ENCODE assay signal across 14 mouse cellular contexts in the genomic region with DNA sequence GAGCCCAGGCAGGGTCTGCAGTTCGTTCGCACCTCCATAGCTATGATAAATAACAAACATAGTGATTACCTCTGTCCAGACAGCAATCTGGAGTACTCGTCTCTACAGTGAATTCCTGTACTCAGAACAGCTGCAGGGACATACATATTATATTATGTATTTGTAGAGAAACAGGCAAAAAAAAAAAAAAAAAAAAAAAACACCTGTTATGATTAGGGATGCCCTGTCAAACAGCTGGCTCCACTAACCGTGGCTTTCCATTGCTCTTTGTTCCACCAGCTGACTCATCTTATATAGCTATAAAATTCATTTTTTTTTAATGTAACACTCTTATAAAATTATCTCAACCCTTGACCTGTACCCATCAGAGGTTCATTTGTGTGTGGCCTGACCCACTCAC. TPM values are rescaled to one million over a fixed set of nuclear protein-coding genes. Genes with fewer than 3 reads are reported as not detected.
"Had no signal": no experiment of that assay in that cellular context is flagged by ENCODE, and none has a peak within 500 bp of the region (broad histone marks: within the 10 kb centered on the region; RNA-seq: fewer than 3 reads in every experiment).

No protein-coding gene starts in this region.

- H3K9me3 ChIP-seq: limb, embryonic 13.5 days; liver, embryonic 13.5 days; midbrain, embryonic 12.5 days; midbrain, embryonic 15.5 days; neural tube, embryonic 12.5 days; neural tube, embryonic 15.5 days; stomach, embryonic 15.5 days had no signal

- H3K27me3 ChIP-seq: limb, embryonic 13.5 days; liver, embryonic 13.5 days; midbrain, embryonic 12.5 days; midbrain, embryonic 15.5 days; neural tube, embryonic 12.5 days; neural tube, embryonic 15.5 days; stomach, embryonic 15.5 days had no signal

- H3K36me3 ChIP-seq: midbrain, embryonic 15.5 days; neural tube, embryonic 12.5 days had no signal

- H3K4me3 ChIP-seq: left cerebral cortex, adult 2 months; limb, embryonic 13.5 days; liver, embryonic 13.5 days; midbrain, embryonic 12.5 days; midbrain, embryonic 15.5 days; neural tube, embryonic 12.5 days; neural tube, embryonic 15.5 days; stomach, embryonic 15.5 days had no signal

- H3K27ac ChIP-seq: left cerebral cortex, adult 2 months; limb, embryonic 13.5 days; liver, embryonic 13.5 days; macrophage; midbrain, embryonic 12.5 days; midbrain, embryonic 15.5 days; neural tube, embryonic 12.5 days; neural tube, embryonic 15.5 days; stomach, embryonic 15.5 days had no signal

- H3K4me2 ChIP-seq: limb, embryonic 13.5 days; liver, embryonic 13.5 days; lung, embryonic 14.5 days; midbrain, embryonic 12.5 days; midbrain, embryonic 15.5 days; neural tube, embryonic 12.5 days; neural tube, embryonic 15.5 days; stomach, embryonic 15.5 days had no signal

- H3K4me1 ChIP-seq: liver, embryonic 13.5 days; midbrain, embryonic 12.5 days; neural tube, embryonic 12.5 days; neural tube, embryonic 15.5 days had no signal

- H3K9ac ChIP-seq: limb, embryonic 13.5 days; liver, embryonic 13.5 days; lung, embryonic 14.5 days; midbrain, embryonic 12.5 days; midbrain, embryonic 15.5 days; neural tube, embryonic 12.5 days; neural tube, embryonic 15.5 days; stomach, embryonic 15.5 days had no signal

RNA-seq across cellular contexts. Expression of a gene that starts 38.3 kb away (rescaled TPM):
- total RNA-seq: liver, adult 2 months; megakaryocyte, adult 5-6 weeks had no signal
- polyA plus RNA-seq: liver, adult 2 months; liver, embryonic 13.5 days; liver, embryonic 16.5 days; lung, embryonic 14.5 days; macrophage; thymus, postnatal 0 days had no signal
